Mouse (Mus musculus): ENCODE measurements around the gene Lypd1.

GRCm38 (mm10) chr1:125854646-125855045 is 58.3 kb downstream of the Lypd1 start:
- TF ChIP-seq CTCF (IDR thresholded peaks at IDR 0.05; ENCODE audit: control insufficient read depth, insufficient read depth, insufficient replicate concordance, low read depth, low read length) = no peak
- no peak for TF ChIP-seq POLR2A (IDR thresholded peaks at IDR 0.05; ENCODE audit: control insufficient read depth, low read depth, low read length)

Measured in testis, adult 2 months (tissue).